Mouse (Mus musculus) E14TG2a.4 (cell line): ENCODE data around the gene Prkg1.

ENCODE experiments used
- H3K27me3 ChIP-seq: 2 replicates; pipeline ENCODE4 v1.6.1; 2014; ENCODE audit warnings: low read length, control low read depth; ENCODE audit not compliant: insufficient read depth
- H3K36me3 ChIP-seq: 2 replicates; pipeline ENCODE4 v1.6.1; 2014; ENCODE audit warnings: low read length, control low read depth; ENCODE audit not compliant: insufficient read depth
- H3K4me1 ChIP-seq: replicated peaks from 2 replicates; pipeline ENCODE4 v1.6.1; 2014; ENCODE audit warnings: low read depth, low read length, control low read depth
- H3K4me3 ChIP-seq: replicated peaks from 2 replicates; pipeline ENCODE4 v1.5.1; 2014; ENCODE audit warnings: mild to moderate bottlenecking, low read length
- H3K9me3 ChIP-seq: 2 replicates; pipeline ENCODE4 v1.6.1; 2014; ENCODE audit warnings: low read length, control low read depth
- CTCF ChIP-seq: conservative IDR thresholded peaks from 2 replicates; pipeline ENCODE4 v1.5.1; 2014; ENCODE audit warnings: low read length
- NANOG ChIP-seq: IDR thresholded peaks from 2 replicates; pipeline ENCODE4 v1.6.1; 2014; ENCODE audit warnings: borderline replicate concordance, low read length, mixed read lengths
- POU5F1 ChIP-seq: IDR thresholded peaks from 2 replicates; pipeline ENCODE4 v1.6.1; 2014; ENCODE audit warnings: low read length, borderline replicate concordance

Gene Prkg1

DNA sequence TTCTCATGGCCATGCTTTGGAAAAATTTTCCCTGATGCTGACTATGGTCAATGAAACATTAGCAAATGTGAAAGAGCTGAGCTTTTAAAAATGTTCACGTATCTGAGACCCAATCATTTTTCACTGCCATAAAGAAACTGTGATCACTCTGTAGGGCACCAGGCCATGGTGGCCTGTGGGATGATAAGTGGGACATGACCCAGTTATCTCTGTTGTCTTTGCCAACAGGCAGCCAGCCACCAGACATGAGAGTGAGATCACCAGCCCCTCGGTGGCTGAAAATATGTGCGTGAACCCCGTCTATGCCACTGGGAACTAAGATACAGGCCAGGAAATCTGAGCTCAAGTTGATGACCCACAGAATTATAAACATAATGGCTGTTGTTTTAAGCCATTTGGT is 14.2 kb upstream of the Prkg1 start:
- no peaks in the 10 kb centered on the region for H3K4me1 ChIP-seq
- H3K27me3 ChIP-seq: no peaks in the 10 kb centered on the region
- H3K9me3 ChIP-seq: no peaks in the 10 kb centered on the region
- TF ChIP-seq CTCF (no peak), NANOG (no peak), POU5F1 (no peak)
- H3K36me3 ChIP-seq: no peaks in the 10 kb centered on the region
- no peak overlapping the region for H3K4me3 ChIP-seq

DNA sequence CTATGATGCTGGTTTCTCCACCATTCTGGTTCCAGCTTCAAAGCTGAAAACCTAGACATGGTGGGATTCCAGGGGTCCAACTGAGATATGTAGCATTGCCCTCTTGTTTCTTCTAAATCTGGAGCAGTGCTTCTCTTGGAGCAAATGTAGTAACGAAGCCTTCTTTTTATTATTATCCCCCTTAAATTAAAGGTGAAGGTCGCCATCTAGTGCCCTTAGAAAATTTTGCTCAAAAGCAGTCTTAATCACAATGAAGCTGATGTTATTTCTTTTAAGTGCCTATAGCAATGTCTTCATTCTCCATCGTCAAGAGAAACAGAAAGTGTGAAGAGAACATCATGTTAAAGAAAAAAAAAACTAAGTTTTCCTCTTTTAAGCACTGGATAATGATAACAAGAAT is 2.2 kb upstream of the Prkg1 start:
- Histone ChIP-seq H3K36me3 (no peaks in the 10 kb centered on the region), H3K4me1 (peaks cover 20% of the 10 kb centered on the region)
- TF ChIP-seq POU5F1 (no peak), CTCF (peak; percentile 8; the same call in 1 of the 2 replicates)

GRCm38 (mm10) chr19:31765451-31765850 is 618 bp upstream of the Prkg1 start:
- H3K9me3 ChIP-seq: no peaks in the 10 kb centered on the region
- H3K36me3 ChIP-seq: no peaks in the 10 kb centered on the region
- no peak overlapping the region for H3K4me3 ChIP-seq
- H3K27me3 ChIP-seq: peaks cover 60% of the 10 kb centered on the region
- peaks cover 20% of the 10 kb centered on the region for H3K4me1 ChIP-seq
- TF ChIP-seq CTCF: no peak
- TF ChIP-seq NANOG: no peak

More for the DNA sequence above, 2.2 kb upstream of the Prkg1 start:
- Histone ChIP-seq H3K9me3 (no peaks in the 10 kb centered on the region), H3K4me3 (no peak overlapping the region), H3K27me3 (peaks cover 50% of the 10 kb centered on the region)

GRCm38 (mm10) chr19:31763951-31764800 is 657 bp downstream of the Prkg1 start:
- Histone ChIP-seq H3K36me3 (no peaks in the 10 kb centered on the region), H3K9me3 (no peaks in the 10 kb centered on the region), H3K4me3 (peak overlapping the region; percentile 84), H3K4me1 (peaks cover 20% of the 10 kb centered on the region), H3K27me3 (peaks cover 68% of the 10 kb centered on the region)
- TF ChIP-seq CTCF (no peak), NANOG (no peak), POU5F1 (no peak)

DNA sequence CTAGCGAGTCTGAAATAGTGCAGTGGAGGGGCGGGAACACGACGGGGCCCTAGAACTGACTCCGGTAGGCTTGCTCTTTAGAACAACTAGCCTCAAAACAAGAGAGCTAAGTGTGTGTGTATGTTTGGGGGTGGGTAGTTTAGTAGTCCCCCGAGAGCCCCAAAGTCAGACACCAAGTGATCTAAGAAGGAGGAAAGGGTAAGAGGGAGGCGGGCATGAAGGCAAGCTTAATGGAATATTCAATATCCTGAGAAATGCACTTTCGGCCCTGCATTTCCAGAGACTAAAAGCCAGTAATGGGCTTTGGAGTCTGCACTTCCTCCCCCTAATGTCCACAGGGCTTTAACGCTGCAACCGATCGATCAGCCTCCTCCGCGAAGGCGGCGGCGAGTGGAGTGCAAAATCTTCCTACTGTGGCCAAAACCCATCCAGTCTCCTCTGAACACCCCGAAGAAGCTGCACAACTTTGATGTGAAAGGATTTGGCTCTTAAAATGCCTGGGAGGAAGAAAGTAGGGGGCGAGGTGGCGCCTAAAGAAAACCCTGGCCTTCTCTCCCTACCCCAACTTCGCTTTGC is 1.5 kb downstream of the Prkg1 start:
- H3K4me3 ChIP-seq: peak overlapping the region; percentile 84

DNA sequence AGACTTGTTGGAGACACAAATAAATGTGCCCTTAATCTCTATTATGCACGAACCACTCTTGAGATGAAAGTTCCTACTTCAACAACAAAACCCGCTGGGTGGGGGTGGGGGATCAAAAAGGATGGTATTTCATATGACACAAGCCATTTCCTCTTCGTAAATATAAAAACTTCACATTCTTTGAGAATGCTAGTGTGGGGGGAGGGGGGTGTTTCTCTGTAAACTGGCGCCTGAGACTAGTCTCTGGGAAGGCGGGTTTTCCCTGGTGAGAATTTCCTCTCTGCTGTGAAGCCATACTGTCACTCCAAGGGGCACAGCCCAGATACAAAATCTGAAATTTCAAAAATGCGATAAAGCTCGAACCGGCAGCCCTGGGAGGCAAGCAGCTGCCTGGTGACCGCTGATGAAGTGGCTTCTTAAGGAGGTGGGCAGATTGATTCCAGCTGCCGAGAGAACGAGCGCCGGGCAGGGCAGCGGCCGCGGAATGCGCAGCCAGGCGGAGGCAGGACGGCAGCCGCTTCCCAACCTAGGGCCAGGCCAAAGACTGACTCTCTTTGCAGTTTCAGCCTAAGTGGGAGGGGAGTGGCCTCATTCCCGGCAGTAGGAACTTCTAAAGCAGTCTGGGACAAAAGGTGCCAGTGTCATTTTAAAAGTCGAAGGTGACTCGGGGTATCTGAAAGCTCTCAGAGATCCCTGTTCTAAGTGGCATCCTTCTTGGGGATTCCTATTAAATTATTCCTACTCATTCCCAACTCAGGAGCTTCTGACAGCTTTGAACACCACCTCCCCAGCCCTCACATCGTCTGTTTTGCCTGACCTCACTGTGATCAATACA is 2.2 kb downstream of the Prkg1 start:
- Histone ChIP-seq H3K9me3 (no peaks in the 10 kb centered on the region), H3K4me3 (peak overlapping the region; percentile 84), H3K36me3 (no peaks in the 10 kb centered on the region), H3K27me3 (peaks cover 65% of the 10 kb centered on the region), H3K4me1 (peaks cover 20% of the 10 kb centered on the region)
- no peak for TF ChIP-seq NANOG
- no peak for TF ChIP-seq CTCF
- no peak for TF ChIP-seq POU5F1

More for the DNA sequence above, 1.5 kb downstream of the Prkg1 start:
- Histone ChIP-seq H3K27me3 (peaks cover 67% of the 10 kb centered on the region), H3K36me3 (no peaks in the 10 kb centered on the region), H3K9me3 (no peaks in the 10 kb centered on the region), H3K4me1 (peaks cover 20% of the 10 kb centered on the region)
- no peak for TF ChIP-seq POU5F1
- no peak for TF ChIP-seq CTCF
- no peak for TF ChIP-seq NANOG

- Histone ChIP-seq H3K9me3 (no peaks in the 10 kb centered on the region), H3K36me3 (no peaks in the 10 kb centered on the region), H3K27me3 (peaks cover 50% of the 10 kb centered on the region), H3K4me3 (no peak overlapping the region), H3K4me1 (peaks cover 23% of the 10 kb centered on the region)
- TF ChIP-seq NANOG (no peak), CTCF (no peak), POU5F1 (no peak)
These were observed 5.0 kb downstream of the Prkg1 start for GRCm38 (mm10) chr19:31759855-31760254.

DNA sequence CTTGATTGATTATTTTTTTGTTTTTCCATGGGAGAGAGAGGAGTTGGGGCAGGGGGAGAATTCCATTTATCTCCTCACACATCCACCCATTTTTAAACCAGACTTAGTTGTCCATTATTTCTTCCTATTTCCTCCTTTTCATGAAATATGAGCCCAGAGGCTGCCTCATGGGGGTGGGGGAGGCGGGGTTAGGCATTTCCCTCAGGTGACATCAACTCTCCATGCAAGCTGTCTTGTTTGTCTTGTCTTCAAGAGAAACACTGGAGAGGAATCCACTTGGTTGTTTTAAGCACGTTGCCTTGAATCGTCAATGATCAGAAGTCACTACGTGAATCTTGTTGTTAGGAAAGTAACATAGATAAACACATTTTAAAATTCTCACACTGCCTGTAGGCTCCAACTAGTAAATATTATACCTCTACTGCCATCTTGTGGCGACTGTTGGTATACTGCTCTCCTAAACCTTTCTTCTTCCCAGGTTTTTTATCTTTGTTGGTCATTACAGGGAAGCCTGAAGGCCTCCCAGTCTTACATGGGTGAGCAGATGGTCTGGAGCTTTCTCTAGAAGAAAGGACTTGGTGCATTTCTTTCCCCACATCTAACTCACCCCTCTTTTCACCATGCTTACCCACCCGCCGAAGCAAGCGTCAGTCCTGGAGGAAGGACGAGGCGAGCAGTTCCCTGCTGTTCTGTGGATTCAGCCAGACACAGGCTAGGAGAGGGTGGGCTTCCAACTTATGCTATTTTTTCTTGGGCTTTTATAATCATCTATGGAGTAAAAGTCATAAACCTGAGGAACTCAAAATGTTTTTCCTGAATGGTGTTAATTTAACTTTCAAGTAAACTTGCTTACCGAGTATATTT is 8.7 kb downstream of the Prkg1 start:
- Histone ChIP-seq H3K4me3 (no peak overlapping the region), H3K9me3 (no peaks in the 10 kb centered on the region), H3K36me3 (no peaks in the 10 kb centered on the region), H3K27me3 (peaks cover 18% of the 10 kb centered on the region), H3K4me1 (peaks cover 3% of the 10 kb centered on the region; the same call in 1 of the 2 replicates)
- no peak for TF ChIP-seq POU5F1
- peak; percentile 88 for TF ChIP-seq CTCF
- no peak for TF ChIP-seq NANOG
